Mouse (Mus musculus): ENCODE data around the gene Higd1b. TPM values are rescaled to one million over a fixed set of nuclear protein-coding genes. Genes with fewer than 3 reads are reported as not detected.

Higd1b gene
- total RNA-seq, 2 experiments from 2014 or later: 5.3 to 6.5 TPM

DNA sequence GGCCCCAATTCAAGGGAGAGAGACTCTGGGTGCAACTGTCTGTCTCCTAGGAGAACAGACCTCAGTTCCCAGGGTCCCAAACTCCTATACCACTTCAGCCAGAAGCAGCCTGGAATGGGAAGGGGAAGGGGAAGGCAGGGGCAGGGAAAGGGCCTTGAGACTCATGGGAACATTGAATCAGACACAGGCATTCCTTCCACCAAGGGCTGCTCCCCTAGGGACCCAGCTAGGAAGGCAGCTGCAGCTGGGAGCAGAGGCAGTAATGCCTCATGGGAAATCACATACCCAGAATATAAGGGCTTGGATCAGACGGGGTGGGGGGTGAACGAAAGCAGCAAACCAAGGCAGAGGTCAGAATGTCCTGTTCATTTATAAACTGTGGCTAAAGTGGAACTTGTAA is 2.5 kb downstream of the Higd1b start:
- DNase-seq (ENCODE audit: low spot score in 2 of 2): no peak

GRCm38 (mm10) chr11:102838616-102839150 is 3.0 kb downstream of the Higd1b start:
- no peak for DNase-seq (ENCODE audit: low spot score in 2 of 2)

DNA sequence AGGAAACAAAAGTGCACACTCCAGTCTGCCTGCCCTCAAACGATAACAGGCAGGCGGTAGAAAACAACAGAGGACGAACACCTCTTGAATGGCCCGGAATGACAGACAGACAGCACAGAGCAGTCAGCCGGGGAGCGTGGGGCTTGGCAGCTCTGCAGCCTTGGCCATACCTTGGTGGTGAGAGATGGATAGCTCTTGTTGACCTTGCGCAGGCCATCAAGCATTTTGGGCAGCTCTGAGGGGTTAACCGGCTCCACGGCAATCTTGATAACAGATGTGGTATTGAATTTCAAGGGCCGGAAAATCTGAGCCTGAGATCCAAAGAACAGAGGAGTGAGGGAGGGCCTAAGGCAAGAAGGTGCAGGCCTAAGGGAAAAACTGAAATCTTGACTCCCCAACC is 10.3 kb downstream of the Higd1b start:
- no peak for DNase-seq (ENCODE audit: low spot score in 2 of 2)

GRCm38 (mm10) chr11:102851883-102852282 is 16.2 kb downstream of the Higd1b start:
- DNase-seq (ENCODE audit: low spot score in 2 of 2): peak in 1 of 2 experiments; percentile 34

DNA sequence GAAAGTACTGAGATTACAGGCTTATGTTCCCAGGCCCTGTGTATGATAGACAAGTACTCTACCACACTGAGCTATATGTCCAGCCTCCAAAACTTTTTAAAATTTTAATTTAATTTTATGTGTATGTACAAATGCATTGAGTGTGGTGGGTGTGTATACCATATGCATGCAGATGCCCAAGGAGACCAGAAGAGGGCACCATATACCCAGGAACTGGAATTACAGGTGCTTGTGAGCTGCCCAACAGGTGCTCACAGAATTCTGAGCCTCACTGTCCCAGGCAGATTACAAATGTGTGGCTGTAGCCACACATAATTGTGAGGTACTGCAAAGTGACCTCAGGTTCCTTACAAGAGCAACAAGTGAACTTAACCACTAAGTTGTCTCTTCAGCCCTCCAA is 18.1 kb downstream of the Higd1b start:
- no peak for DNase-seq (ENCODE audit: low spot score in 2 of 2)

GRCm38 (mm10) chr11:102855941-102856340 is 20.3 kb downstream of the Higd1b start:
- no peak for DNase-seq (ENCODE audit: low spot score in 2 of 2)

GRCm38 (mm10) chr11:102858951-102859350 is 23.3 kb downstream of the Higd1b start:
- peak; percentile 14 to 28 for DNase-seq (ENCODE audit: low spot score in 2 of 2)

GRCm38 (mm10) chr11:102859933-102860332 is 24.3 kb downstream of the Higd1b start:
- no peak for DNase-seq (ENCODE audit: low spot score in 2 of 2)

DNA sequence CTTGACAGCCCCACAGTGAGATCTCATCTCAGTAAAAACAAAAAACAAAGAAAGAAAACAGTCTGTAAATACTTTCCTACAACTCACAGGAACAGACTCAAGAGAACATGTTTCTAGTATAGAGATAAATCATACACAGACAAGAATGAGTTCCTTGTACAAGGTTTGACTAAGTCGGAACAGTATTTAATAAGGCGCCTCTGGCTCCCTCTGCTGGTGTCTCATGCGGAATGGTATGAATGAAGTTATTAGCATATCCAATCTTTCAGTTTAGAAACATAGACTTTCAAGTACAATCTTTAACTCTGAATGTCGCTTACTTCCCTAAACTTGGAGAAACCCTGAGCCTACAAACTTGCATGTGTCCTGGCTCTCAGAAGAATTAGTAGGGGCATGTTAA is 28.6 kb downstream of the Higd1b start:
- DNase-seq (ENCODE audit: low spot score in 2 of 2): peak; percentile 32 to 73

- DNase-seq (ENCODE audit: low spot score in 2 of 2): peak; percentile 50 to 73
Measured at GRCm38 (mm10) chr11:102874801-102875334, 39.2 kb downstream of the Higd1b start.

GRCm38 (mm10) chr11:102879558-102879957 is 43.9 kb downstream of the Higd1b start:
- no peak for DNase-seq (ENCODE audit: low spot score in 2 of 2)

DNA sequence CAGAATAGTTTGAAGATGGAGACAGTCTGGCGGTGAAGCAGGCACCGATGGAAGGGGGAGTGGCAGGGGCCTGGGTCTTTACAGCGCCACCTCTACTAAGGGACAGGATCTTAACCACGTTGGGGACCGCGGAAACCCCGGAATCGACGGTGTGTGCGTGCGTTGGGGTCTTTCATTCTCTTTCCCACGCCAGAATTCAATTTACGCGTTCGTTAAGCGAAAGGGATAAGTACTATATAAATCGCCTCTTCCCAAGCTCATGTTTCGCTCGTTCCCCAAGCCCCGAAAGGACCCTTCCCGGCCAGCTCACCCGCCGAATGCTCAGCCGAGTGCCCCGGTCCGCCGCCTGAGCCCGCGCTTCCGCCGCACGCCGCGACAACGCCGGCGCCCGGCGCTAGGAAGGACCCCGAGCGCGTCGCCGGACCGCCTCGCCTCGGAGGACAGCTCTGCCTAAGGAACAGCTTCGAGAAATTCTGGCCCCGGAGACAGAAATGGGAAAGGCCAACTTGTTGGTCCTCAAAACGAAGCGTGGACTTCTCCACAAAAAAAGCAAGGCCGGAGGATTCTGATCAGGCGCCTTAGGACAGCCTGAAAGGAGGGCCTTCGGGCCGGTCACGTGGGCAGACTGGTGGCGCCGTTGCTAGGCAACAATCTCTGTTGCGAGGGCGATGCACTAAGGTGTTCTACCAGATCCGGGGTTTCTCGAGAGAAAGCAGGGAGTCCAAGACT is 45.1 kb downstream of the Higd1b start, which contains the start of the genes Eftud2 and Ccdc103:
Gene Eftud2, minus strand, starts transcription at position 401 of the 729 bp plus-strand sequence.
Gene Ccdc103, plus strand, starts transcription at position 620 of the 729 bp plus-strand sequence.
- DNase-seq (ENCODE audit: low spot score in 2 of 2): peak; percentile 95 to 97

GRCm38 (mm10) chr11:102881314-102882198 is 45.9 kb downstream of the Higd1b start:
- DNase-seq (ENCODE audit: low spot score in 2 of 2): no peak

- DNase-seq (ENCODE audit: low spot score in 2 of 2): no peak
Measured at GRCm38 (mm10) chr11:102884616-102885219, 49.1 kb downstream of the Higd1b start, which contains the start of gene Fam187a. TSS of gene Fam187a (plus strand) at chr11:102885169.

GRCm38 (mm10) chr11:102887433-102887832 is 51.8 kb downstream of the Higd1b start:
- DNase-seq (ENCODE audit: low spot score in 2 of 2): no peak

Other genes with a start within 250 kb of the Higd1b start
- 1 to 10 TPM; 8.5 to 9.4 TPM for gene Fzd2, start 231.5 kb upstream of the Higd1b start, total RNA-seq (2021)
- gene Meioc, start 172.1 kb upstream of the Higd1b start, total RNA-seq (2021): not detected
- gene Ccdc43, start 138.1 kb upstream of the Higd1b start, total RNA-seq (2021): 10 to 100 TPM; 37.9 to 41.3 TPM
- gene Adam11, start 74.4 kb upstream of the Higd1b start, total RNA-seq (2021): 100 to 1,000 TPM; 186 to 207 TPM
- 10 to 100 TPM; 10.3 to 12.9 TPM for gene Gjc1, start 16.1 kb upstream of the Higd1b start, total RNA-seq (2021)
- gene Eftud2, start 45.1 kb downstream of the Higd1b start, total RNA-seq (2021): 100 to 1,000 TPM; 113 to 124 TPM
- 1 to 10 TPM; 1.5 to 2.0 TPM for gene Ccdc103, start 45.4 kb downstream of the Higd1b start, total RNA-seq (2021)
- gene Fam187a, start 49.3 kb downstream of the Higd1b start, total RNA-seq (2021): under 1 TPM; 0.21 to 0.41 TPM
- gene Gfap, start 65.1 kb downstream of the Higd1b start, total RNA-seq (2021): 100 to 1,000 TPM; 263 to 355 TPM
- 1 to 10 TPM in 1 of 2 experiments, under 1 TPM in 1; 0.91 to 1.4 TPM for gene Kif18b, start 89.3 kb downstream of the Higd1b start, total RNA-seq (2021)
- 10 to 100 TPM; 36.0 to 37.8 TPM for gene C1ql1, start 110.8 kb downstream of the Higd1b start, total RNA-seq (2021)
- gene Nmt1, start 192.3 kb downstream of the Higd1b start, total RNA-seq (2021): 100 to 1,000 TPM; 112 to 113 TPM
- gene Dcakd, start 192.5 kb downstream of the Higd1b start, total RNA-seq (2021): 100 to 1,000 TPM; 113 to 128 TPM

Data from layer of hippocampus, postnatal 14 days (tissue).